In the genomic region with DNA sequence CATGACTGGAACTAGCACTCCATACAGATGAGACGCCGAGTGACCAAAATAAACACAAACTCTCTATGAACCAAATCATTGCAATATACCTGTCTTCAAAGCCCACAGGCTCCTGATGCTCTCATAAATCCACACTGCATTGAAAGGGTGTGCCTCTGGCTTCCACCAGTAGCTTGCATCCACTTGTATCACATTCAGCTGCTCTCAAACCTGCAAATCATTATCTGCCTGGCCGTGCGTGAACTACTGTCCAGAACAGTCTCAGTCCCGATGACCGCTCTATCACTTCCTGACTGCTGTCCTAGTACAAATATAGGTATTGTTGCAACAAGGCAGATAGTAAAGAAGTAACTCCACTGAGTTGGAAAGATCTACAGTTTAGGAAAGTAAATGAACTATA, we compare ENCODE assay signal across 25 mouse cellular contexts.
"Had no signal": no experiment of that assay in that cellular context is flagged by ENCODE, and none has a peak within 500 bp of the region (broad histone marks: within the 10 kb centered on the region; RNA-seq: fewer than 3 reads in every experiment).

No protein-coding gene starts in this region.

- DNase-seq: gastrocnemius, postnatal 14 days; gastrocnemius, postnatal 36 days; heart, adult 2 months; heart, postnatal 14 days; heart, postnatal 36 days; kidney, adult 18-20 months; kidney, adult 9 months; kidney, postnatal 36 days; liver; liver, embryonic 13.5 days; liver, postnatal 0 days had no signal

- H3K27me3 ChIP-seq: heart, embryonic 12.5 days; heart, embryonic 15.5 days; hindbrain, embryonic 12.5 days; intestine, embryonic 15.5 days; limb, embryonic 12.5 days; liver, embryonic 13.5 days; liver, embryonic 15.5 days had no signal

- H3K4me3 ChIP-seq: heart, adult 2 months; heart, embryonic 12.5 days; heart, embryonic 15.5 days; hindbrain, embryonic 12.5 days; intestine, embryonic 15.5 days; layer of hippocampus, adult 2 months; left cerebral cortex, adult 2 months; limb, embryonic 10.5 days; limb, embryonic 12.5 days; liver, embryonic 13.5 days; liver, embryonic 15.5 days had no signal

- H3K4me2 ChIP-seq: heart, embryonic 12.5 days; heart, embryonic 15.5 days; hindbrain, embryonic 12.5 days; hindbrain, embryonic 14.5 days; intestine, embryonic 15.5 days; limb, embryonic 12.5 days; liver, embryonic 11.5 days; liver, embryonic 13.5 days; liver, embryonic 15.5 days had no signal

- H3K36me3 ChIP-seq: heart, embryonic 12.5 days; heart, embryonic 15.5 days; hindbrain, embryonic 12.5 days; intestine, embryonic 15.5 days; limb, embryonic 10.5 days; limb, embryonic 12.5 days; liver, embryonic 13.5 days; liver, embryonic 15.5 days had no signal

- H3K9ac ChIP-seq: heart, embryonic 12.5 days; heart, embryonic 15.5 days; hindbrain, embryonic 12.5 days; hindbrain, embryonic 14.5 days; intestine, embryonic 15.5 days; limb, embryonic 12.5 days; liver, embryonic 13.5 days; liver, embryonic 15.5 days; liver, postnatal 0 days had no signal

- ATAC-seq: hindbrain, embryonic 16.5 days; inflammation-experienced regulatory T-cells, adult 6 months; intestine, embryonic 15.5 days; intestine, postnatal 0 days; liver, postnatal 0 days had no signal

- H3K27ac ChIP-seq: heart, adult 2 months; heart, embryonic 15.5 days; hindbrain, embryonic 12.5 days; hindbrain, embryonic 14.5 days; intestine, embryonic 15.5 days; layer of hippocampus, adult 2 months; left cerebral cortex, adult 2 months; limb, embryonic 10.5 days; limb, embryonic 12.5 days; liver, embryonic 13.5 days; liver, embryonic 15.5 days had no signal

- H3K9me3 ChIP-seq: heart, embryonic 12.5 days; heart, embryonic 15.5 days; hindbrain, embryonic 12.5 days; intestine, embryonic 15.5 days; limb, embryonic 10.5 days; limb, embryonic 12.5 days; liver, embryonic 13.5 days; liver, embryonic 15.5 days had no signal

- H3K4me1 ChIP-seq: liver, embryonic 13.5 days; liver, embryonic 15.5 days had no signal
